Mouse (Mus musculus): Measurements from ENCODE around the gene Kif18b. TPM values are rescaled to one million over a fixed set of nuclear protein-coding genes. Genes with fewer than 3 reads are reported as not detected.

Kif18b gene
- polyA plus RNA-seq, 1 experiment from 2014 or later, result 8.8 TPM

DNA sequence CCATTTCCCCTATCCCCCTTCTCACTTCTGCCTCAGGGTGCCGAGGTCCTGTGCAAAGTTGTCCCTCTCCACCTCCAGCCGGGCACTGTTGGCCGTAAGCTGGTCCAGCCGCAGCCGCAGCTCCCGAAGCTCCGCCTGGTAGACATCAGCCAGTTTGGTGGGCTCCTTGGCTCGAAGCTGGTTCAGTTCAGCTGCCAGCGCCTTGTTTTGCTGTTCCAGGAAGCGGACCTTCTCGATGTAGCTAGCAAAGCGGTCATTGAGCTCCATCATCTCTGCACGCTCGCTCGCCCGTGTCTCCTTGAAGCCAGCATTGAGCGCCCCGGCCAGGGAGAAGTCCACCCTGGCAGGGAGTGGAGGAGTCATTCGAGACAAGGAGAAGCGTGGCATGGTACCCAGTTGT is 28.3 kb downstream of the Kif18b start:
- no peak overlapping the region for H3K4me3 ChIP-seq (replicated peaks)
- H3K27ac ChIP-seq (replicated peaks), result no peak overlapping the region
- no peak for ATAC-seq (ENCODE audit: insufficient number of reproducible peaks, low FRiP score, low TSS enrichment, low read depth)
- no peak overlapping the region for H3K9ac ChIP-seq
- no peaks in the 10 kb centered on the region for H3K9me3 ChIP-seq (replicated peaks)
- no peaks in the 10 kb centered on the region for H3K36me3 ChIP-seq
- peaks cover 14% of the 10 kb centered on the region; the same call in 1 of the 2 replicates for H3K4me1 ChIP-seq
- peaks cover 42% of the 10 kb centered on the region for H3K27me3 ChIP-seq
- 76% methylated on average over 20 of the region's 20 CpGs for WGBS
- no peak overlapping the region for H3K4me2 ChIP-seq (replicated peaks)

DNA sequence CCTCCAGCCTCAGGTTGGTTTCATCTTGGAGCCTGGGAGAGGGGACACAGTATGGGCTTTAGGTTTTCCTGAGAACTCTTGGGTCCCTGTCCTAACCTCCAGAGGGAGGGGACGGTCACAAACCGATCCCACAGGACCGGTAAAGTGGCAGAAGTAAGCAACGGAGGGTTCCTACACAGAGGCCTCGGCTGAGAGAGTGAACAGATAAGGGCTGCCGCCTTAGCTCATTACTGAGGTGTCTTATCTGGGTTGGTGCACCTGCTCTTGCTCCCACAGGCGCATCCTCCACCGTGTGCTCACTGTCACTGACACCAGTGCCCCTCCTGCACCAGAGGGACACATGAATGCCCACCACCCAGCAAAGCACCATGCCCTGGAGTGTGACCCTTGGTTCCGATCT is 29.1 kb downstream of the Kif18b start:
- peaks cover 45% of the 10 kb centered on the region for H3K27me3 ChIP-seq
- no peak for ATAC-seq (ENCODE audit: insufficient number of reproducible peaks, low FRiP score, low TSS enrichment, low read depth)
- WGBS, result 81% methylated on average over 9 of the region's 9 CpGs
- H3K9me3 ChIP-seq (replicated peaks), result no peaks in the 10 kb centered on the region
- H3K4me2 ChIP-seq (replicated peaks), result no peak overlapping the region
- no peak overlapping the region for H3K4me3 ChIP-seq (replicated peaks)
- H3K4me1 ChIP-seq, result peaks cover 13% of the 10 kb centered on the region; the same call in 1 of the 2 replicates
- H3K27ac ChIP-seq (replicated peaks), result no peak overlapping the region
- no peak overlapping the region for H3K9ac ChIP-seq
- H3K36me3 ChIP-seq, result no peaks in the 10 kb centered on the region

DNA sequence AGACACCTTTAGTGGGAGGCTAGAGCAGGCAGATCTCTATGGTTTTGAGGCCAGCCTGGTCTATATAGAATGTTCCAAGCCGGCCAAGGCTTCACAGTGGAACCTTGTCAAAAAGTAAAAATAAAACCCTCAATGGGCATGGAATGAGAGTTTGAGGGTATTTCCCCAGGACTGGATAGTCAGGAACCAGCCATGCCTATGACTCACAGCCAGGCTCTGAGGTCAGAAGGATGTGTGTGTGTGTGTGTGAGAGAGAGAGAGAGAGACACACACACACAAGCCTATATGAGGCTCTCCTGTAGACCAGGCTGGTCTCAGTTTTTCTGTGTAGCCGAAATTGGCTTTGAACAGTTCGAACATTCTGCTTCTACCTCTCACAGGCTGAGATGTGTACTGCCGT is 30.2 kb downstream of the Kif18b start:
- H3K4me2 ChIP-seq (replicated peaks), result no peak overlapping the region
- no peak overlapping the region for H3K9ac ChIP-seq
- no peaks in the 10 kb centered on the region for H3K36me3 ChIP-seq
- H3K4me1 ChIP-seq, result peaks cover 10% of the 10 kb centered on the region; the same call in 1 of the 2 replicates
- H3K4me3 ChIP-seq (replicated peaks), result no peak overlapping the region
- no peaks in the 10 kb centered on the region for H3K9me3 ChIP-seq (replicated peaks)
- no peak for ATAC-seq (ENCODE audit: insufficient number of reproducible peaks, low FRiP score, low TSS enrichment, low read depth)
- H3K27me3 ChIP-seq, result peaks cover 45% of the 10 kb centered on the region
- 84% methylated on average over 4 of the region's 4 CpGs for WGBS
- H3K27ac ChIP-seq (replicated peaks), result no peak overlapping the region

DNA sequence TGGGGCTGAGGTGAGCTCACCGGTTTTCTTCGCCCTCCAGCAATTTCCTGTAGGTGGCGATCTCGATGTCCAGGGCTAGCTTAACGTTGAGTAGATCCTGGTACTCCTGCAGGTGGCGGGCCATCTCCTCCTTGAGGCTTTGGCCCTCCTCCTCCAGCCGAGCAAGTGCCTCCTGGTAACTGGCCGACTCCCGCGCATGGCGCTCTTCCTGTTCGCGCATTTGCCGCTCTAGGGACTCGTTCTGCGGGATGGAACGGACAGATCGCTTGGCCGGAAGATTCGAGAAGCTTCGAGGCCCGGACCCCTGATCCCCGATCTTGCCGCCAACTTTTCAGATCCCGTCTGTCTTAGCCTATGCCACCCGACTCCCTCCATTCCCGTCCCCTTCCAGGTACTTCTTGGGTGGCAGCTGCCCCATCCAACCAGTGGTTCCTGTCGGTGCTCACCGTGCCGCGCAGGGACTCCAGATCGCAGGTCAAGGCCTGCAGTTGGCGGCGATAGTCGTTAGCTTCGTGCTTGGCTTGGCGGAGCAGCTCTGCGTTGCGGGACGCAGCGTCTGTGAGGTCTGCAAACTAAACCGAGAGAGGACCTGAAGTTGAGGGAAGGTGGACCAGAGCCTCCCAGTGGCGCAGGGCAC is 31.8 kb downstream of the Kif18b start:
- H3K27me3 ChIP-seq, result peaks cover 50% of the 10 kb centered on the region
- peak overlapping the region; percentile 37 for H3K4me3 ChIP-seq (replicated peaks)
- H3K9ac ChIP-seq, result peak overlapping the region; percentile 28; the same call in 1 of the 2 replicates
- no peaks in the 10 kb centered on the region for H3K9me3 ChIP-seq (replicated peaks)
- ATAC-seq (ENCODE audit: insufficient number of reproducible peaks, low FRiP score, low TSS enrichment, low read depth), result peak; percentile 61; the same call in 1 of the 2 replicates
- H3K27ac ChIP-seq (replicated peaks), result no peak overlapping the region
- peak overlapping the region; percentile 65 for H3K4me2 ChIP-seq (replicated peaks)
- WGBS, result 2% methylated on average over 43 of the region's 43 CpGs
- H3K4me1 ChIP-seq, result peaks cover 10% of the 10 kb centered on the region; the same call in 1 of the 2 replicates
- no peaks in the 10 kb centered on the region for H3K36me3 ChIP-seq

DNA sequence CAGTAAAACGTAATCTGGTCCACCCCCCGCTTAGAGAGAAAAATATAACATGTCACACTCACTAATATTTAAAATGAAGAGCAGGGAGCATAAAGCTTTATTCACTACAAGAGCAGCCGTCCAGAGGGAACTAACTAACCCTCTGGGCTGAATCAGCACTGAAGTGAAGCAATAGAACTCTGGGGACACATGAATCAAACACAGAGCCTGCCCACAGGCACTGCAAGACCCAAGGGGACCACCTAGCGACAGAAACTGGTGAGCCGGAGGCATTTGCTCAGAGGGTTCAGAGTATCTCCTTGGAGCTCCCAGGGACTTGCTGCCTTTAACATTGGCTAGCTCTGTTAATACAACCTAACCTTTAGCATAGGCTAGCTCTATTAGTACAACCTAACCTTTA is 34.8 kb downstream of the Kif18b start:
- Histone ChIP-seq H3K4me1 (peaks cover 10% of the 10 kb centered on the region; the same call in 1 of the 2 replicates), H3K27me3 (peaks cover 53% of the 10 kb centered on the region), H3K4me2 (replicated peaks) (no peak overlapping the region), H3K9ac (no peak overlapping the region), H3K9me3 (replicated peaks) (no peaks in the 10 kb centered on the region), H3K27ac (replicated peaks) (no peak overlapping the region), H3K36me3 (no peaks in the 10 kb centered on the region), H3K4me3 (replicated peaks) (no peak overlapping the region)
- ATAC-seq (ENCODE audit: insufficient number of reproducible peaks, low FRiP score, low TSS enrichment, low read depth), result no peak
- 56% methylated on average over 5 of the region's 5 CpGs for WGBS

DNA sequence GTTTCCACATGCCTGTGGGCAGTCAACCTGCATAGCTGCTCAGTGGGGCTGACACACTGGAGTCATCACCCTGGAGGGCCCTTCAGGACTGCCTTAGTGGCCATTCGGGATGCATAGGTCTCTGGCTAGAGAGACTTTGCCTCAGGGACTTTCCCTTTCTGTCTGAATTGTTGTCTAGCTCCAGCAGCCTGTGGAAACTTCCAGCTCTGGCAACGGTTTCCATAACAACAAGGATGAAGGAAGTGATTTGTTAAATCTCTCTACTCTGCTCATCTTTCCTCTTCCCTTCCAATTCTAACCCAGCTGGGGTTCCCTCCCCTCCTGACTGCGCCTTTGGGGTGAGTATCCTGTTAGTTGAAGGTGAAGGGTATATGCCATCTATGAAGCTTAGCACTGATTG is 36.8 kb downstream of the Kif18b start:
- Histone ChIP-seq H3K9ac (peak overlapping the region; percentile 1; the same call in 1 of the 2 replicates), H3K9me3 (replicated peaks) (no peaks in the 10 kb centered on the region), H3K4me3 (replicated peaks) (no peak overlapping the region), H3K4me2 (replicated peaks) (no peak overlapping the region), H3K36me3 (no peaks in the 10 kb centered on the region), H3K4me1 (peaks cover 4% of the 10 kb centered on the region; the same call in 1 of the 2 replicates), H3K27ac (replicated peaks) (no peak overlapping the region), H3K27me3 (peaks cover 34% of the 10 kb centered on the region)
- ATAC-seq (ENCODE audit: insufficient number of reproducible peaks, low FRiP score, low TSS enrichment, low read depth), result no peak
- WGBS, result 49% methylated on average over 3 of the region's 3 CpGs

DNA sequence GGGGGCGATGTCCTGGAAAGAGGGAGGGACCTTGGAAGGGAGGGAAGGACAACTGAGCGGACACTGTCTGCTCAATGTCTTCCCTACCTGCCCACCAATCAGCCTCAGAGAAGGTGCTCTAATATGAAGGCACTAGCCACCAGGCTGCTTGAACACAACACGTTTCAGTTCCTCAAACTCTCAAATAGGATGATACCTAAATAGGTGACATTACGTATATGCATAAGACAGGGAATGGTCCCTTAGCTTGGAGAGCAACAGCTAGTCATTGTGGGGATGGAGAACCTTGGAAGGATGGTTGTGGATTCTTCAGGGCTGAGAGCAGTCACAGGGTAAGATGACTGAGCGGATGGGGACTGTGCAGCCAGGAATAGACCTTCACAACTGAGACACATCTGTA is 37.5 kb downstream of the Kif18b start:
- Histone ChIP-seq H3K4me2 (replicated peaks) (no peak overlapping the region), H3K36me3 (no peaks in the 10 kb centered on the region), H3K27ac (replicated peaks) (no peak overlapping the region), H3K9ac (no peak overlapping the region), H3K4me3 (replicated peaks) (no peak overlapping the region), H3K4me1 (no peaks in the 10 kb centered on the region), H3K27me3 (peaks cover 29% of the 10 kb centered on the region), H3K9me3 (replicated peaks) (no peaks in the 10 kb centered on the region)
- WGBS, result 77% methylated on average over 5 of the region's 5 CpGs
- no peak for ATAC-seq (ENCODE audit: insufficient number of reproducible peaks, low FRiP score, low TSS enrichment, low read depth)

DNA sequence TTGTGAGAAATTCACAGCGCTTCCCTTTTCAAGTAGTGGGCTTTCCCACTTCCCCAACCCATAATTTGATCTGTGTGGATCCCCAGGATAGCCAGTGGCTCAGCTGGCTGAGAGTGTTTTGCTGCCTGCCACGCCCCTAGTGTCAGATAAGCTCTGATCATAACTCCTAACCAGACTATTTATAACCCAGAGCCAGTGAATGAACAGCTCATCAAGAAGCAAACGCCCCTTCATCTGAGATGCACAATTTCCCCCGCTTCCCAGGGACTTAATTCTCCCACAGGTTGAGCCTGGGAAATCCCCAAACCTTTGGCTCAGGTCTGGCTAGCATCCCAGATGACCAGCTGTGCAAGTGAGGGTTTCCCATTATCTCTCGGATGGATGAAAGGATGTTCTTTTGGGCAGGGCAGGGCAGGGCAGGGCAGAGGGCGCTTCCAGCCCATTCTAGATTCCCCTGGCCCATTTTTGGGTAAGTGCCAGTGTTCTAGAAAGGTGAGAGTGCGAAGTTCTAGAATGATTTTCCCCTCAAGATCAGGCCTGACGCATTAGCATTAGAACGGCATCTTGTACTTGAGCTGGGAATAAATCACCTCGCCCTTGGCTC is 40.2 kb downstream of the Kif18b start, which contains the start of gene Fam187a:
TSS of gene Fam187a (plus strand) at position 554 of the 604 bp plus-strand sequence.
- Histone ChIP-seq H3K27ac (replicated peaks) (no peak within 1 kb of the TSS), H3K4me2 (replicated peaks) (no peak within 1 kb of the TSS), H3K9ac (no peak within 1 kb of the TSS), H3K9me3 (replicated peaks) (no peaks in the 10 kb centered on the region), H3K4me3 (replicated peaks) (no peak within 1 kb of the TSS), H3K27me3 (peaks cover 20% of the 10 kb centered on the region), H3K36me3 (no peaks in the 10 kb centered on the region), H3K4me1 (peaks cover 8% of the 10 kb centered on the region)
- no peak for ATAC-seq (ENCODE audit: insufficient number of reproducible peaks, low FRiP score, low TSS enrichment, low read depth)
- 56% methylated on average over 10 of the region's 10 CpGs for WGBS

DNA sequence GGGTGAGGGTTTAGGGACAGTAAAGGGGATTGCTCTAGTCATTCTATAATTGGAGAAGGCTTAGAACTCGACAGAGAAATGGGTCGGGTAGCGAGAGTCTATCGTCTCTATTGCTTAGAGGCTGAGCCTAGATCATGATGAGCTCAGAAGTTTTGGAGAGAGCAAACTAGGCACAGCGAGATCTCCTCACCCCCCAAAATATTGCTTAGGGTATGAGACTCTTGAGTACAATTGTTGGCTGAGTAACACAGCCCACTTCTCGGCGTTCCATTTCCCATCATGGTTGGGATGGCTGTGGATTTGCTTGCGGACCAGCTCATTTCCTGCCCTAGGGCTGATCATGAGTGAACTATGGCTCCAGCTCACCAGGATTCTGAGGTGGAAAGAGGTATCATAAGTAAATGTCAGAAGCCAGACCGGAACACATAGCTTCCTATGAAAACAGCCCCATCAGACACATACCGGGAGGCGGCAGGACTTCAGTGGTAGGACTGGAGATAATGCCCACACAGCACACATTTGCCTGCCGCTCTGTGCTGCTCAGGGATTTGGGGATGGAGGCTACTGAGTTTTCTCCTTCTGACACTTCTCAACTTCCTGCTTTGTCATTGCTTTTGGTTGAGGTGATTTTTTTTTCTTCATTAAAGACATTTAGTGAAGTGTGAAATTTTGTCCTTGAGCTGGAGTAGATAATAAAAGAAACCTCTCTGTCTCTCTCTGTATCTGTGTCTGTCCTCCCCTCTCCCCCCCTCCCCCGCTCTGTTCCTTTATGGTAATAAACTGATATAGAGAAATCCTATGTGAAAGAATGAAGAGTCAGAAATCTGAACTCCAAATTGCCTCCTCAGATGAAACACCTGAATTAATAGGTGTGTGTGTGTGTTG is 43.4 kb downstream of the Kif18b start:
- 16% methylated on average over 13 of the region's 13 CpGs for WGBS
- H3K27me3 ChIP-seq, result peaks cover 8% of the 10 kb centered on the region; the same call in 1 of the 2 replicates
- peak overlapping the region; percentile 90; the same call in 1 of the 2 replicates for H3K9ac ChIP-seq
- H3K4me3 ChIP-seq (replicated peaks), result peak overlapping the region; percentile 84
- H3K4me2 ChIP-seq (replicated peaks), result peak overlapping the region; percentile 66
- H3K9me3 ChIP-seq (replicated peaks), result no peaks in the 10 kb centered on the region
- ATAC-seq (ENCODE audit: insufficient number of reproducible peaks, low FRiP score, low TSS enrichment, low read depth), result 0 out of 2 replicates have a peak, but pooled peaks have one; percentile 12
- H3K36me3 ChIP-seq, result peaks cover 7% of the 10 kb centered on the region; the same call in 1 of the 2 replicates
- H3K27ac ChIP-seq (replicated peaks), result no peak overlapping the region
- H3K4me1 ChIP-seq, result peaks cover 13% of the 10 kb centered on the region

DNA sequence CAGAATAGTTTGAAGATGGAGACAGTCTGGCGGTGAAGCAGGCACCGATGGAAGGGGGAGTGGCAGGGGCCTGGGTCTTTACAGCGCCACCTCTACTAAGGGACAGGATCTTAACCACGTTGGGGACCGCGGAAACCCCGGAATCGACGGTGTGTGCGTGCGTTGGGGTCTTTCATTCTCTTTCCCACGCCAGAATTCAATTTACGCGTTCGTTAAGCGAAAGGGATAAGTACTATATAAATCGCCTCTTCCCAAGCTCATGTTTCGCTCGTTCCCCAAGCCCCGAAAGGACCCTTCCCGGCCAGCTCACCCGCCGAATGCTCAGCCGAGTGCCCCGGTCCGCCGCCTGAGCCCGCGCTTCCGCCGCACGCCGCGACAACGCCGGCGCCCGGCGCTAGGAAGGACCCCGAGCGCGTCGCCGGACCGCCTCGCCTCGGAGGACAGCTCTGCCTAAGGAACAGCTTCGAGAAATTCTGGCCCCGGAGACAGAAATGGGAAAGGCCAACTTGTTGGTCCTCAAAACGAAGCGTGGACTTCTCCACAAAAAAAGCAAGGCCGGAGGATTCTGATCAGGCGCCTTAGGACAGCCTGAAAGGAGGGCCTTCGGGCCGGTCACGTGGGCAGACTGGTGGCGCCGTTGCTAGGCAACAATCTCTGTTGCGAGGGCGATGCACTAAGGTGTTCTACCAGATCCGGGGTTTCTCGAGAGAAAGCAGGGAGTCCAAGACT is 44.2 kb downstream of the Kif18b start, which contains the start of the genes Eftud2 and Ccdc103:
TSS of gene Eftud2 (minus strand) at position 401 of the 729 bp plus-strand sequence.
TSS of gene Ccdc103 (plus strand) at position 620 of the 729 bp plus-strand sequence.
- peak within 1 kb of the TSS; percentile 90 for H3K9ac ChIP-seq
- peaks cover 13% of the 10 kb centered on the region for H3K4me1 ChIP-seq
- peak; percentile 83 for ATAC-seq (ENCODE audit: insufficient number of reproducible peaks, low FRiP score, low TSS enrichment, low read depth)
- peaks cover 12% of the 10 kb centered on the region for H3K36me3 ChIP-seq
- H3K9me3 ChIP-seq (replicated peaks), result no peaks in the 10 kb centered on the region
- peak within 1 kb of the TSS; percentile 86 for H3K27ac ChIP-seq (replicated peaks)
- 0 out of 2 replicates have a peak, but pooled peaks cover 4% of the 10 kb centered on the region for H3K27me3 ChIP-seq
- peak within 1 kb of the TSS; percentile 84 for H3K4me3 ChIP-seq (replicated peaks)
- H3K4me2 ChIP-seq (replicated peaks), result peak within 1 kb of the TSS; percentile 66
- WGBS, result under 1% methylated on average over 62 of the region's 62 CpGs
